Mouse (Mus musculus) heart, postnatal 25 days (tissue): ENCODE results near the gene a. TPM values are rescaled to one million over a fixed set of nuclear protein-coding genes. Genes with fewer than 3 reads are reported as not detected.
"Not testable (repeated sequence)": the region's sequence is repeated elsewhere in the genome, so short reads cannot be mapped to it uniquely, and the experiment has no call there.

Experiments used
- DNase-seq: peaks from one replicate; pipeline ENCODE4 v3.0.0; 2022; ENCODE audit warnings: low spot score
- intact Hi-C: fragments of 180-260 bp; cut with DNase I; formaldehyde crosslinking; loops from one replicate; pipeline ENCODE4 v1.15.1; 2025
- total RNA-seq, 2 experiments: library from RNA; stranded (reverse); gene quantifications; 2 replicates each; pipeline ENCODE4 v1.2.3; 2021

a gene
- total RNA-seq, 2 experiments from 2014 or later = not detected

DNA sequence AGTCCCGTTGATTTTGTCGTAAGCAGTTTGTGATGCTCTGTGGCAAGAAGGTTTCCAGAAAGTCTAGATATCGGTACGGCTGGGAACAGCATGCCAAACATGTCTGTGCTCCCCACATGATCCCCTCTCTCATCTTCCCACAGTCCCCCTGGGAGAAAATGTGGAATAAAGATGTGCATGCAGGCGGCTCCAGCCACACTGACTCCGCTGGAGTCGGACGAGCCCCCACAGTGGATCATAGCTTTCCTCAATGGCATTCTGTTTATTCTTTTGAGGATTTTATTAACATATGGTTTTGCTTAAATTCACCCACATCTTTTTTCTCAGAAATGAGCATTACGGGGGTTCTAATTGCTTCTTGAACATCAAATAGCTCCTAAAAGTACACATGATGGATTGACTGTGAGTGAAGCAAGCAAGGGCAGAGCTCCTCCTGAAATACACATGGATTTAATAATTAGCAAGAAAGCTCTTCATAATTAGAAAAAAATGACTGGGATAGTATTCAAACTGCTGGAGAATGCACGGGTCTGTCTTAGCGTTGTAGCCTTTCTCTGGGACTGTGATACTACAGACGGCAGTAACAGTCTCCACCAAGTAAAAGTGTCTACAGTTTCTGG is 124.8 kb downstream of the a start:
- intact Hi-C loops = loop anchor here (2.0 kb wide), 1 partner anchor 27 kb away; no protein-coding TSS in a partner anchor
- DNase-seq = no peak

DNA sequence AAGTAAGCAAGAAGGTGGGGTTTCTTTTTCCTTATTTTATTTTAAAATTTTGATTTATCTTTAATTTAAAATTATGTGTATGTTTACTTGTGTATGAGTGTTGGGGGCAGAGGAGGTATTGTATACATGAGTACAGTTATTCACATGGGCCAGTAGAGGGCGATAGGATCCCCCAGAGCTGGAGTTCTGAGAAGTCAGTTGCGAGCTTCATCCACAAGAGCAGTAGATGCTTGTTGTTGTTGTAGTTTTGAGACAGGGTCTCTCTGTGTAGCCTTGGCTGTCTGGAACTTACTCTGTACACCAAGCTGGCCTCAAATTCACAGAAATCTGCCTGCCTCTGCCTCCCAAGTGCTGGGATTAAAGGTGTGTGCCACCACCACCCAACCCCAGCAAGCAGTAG is 125.3 kb downstream of the a start:
- DNase-seq = no peak
- intact Hi-C loops = loop anchor here (2.0 kb wide), 1 partner anchor 26 kb away; no protein-coding TSS in a partner anchor

GRCm38 (mm10) chr2:154917866-154918641 is 126.9 kb downstream of the a start:
- no peak for DNase-seq
- intact Hi-C loops = loop anchor here (2.0 kb wide), 1 partner anchor 25 kb away; no protein-coding TSS in a partner anchor

- intact Hi-C loops = no loop called here
These were observed 129.7 kb downstream of the a start for GRCm38 (mm10) chr2:154920896-154921295.

DNA sequence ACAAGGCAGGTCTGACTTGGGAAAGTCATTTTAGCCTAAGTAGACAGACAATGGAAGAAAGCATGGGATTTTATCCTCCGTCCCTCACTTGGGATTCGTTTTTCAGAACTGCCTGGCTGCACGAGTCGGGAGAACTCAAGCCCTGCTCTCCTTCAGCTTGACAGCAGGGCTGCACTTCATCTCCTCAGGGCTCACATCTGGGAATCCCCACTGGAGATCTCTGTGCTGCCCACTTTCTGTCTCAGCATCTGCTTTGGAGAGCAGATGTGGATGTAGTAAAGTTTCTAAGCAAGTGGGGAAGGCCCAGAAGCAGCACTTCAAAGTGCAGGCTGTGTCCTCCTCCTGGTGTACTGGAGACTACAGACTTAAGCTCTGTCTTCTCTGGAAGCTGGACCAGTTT is 130.9 kb downstream of the a start:
- DNase-seq, intact Hi-C loops: not testable (repeated sequence)

More at GRCm38 (mm10) chr2:154920896-154921295, 129.7 kb downstream of the a start:
- DNase-seq = no peak

GRCm38 (mm10) chr2:154925411-154926031 is 134.3 kb downstream of the a start:
- DNase-seq = no peak
- intact Hi-C loops = no loop called here

- DNase-seq = no peak
These were observed 135.6 kb downstream of the a start for GRCm38 (mm10) chr2:154926843-154927242.

DNA sequence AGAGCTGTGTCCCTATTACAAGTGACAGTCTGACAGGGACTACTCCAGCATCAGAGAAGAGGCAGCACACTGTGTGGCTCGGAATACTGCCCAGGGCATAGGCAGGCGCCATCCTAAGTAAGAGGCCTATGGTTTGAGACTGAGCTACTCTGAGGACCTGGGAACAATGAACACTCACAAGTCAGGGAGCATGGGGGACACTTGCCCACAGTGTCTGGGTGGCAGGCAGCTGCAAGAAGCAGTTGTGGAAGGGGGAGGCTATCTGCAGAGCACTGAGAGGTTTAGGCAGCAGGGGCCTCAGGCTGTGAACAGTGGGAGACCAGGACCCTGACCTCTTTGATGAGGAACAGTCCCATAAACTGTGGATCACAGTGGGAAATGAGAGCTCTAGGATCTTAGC is 137.1 kb downstream of the a start:
- DNase-seq = no peak
- intact Hi-C loops = no loop called here

More at GRCm38 (mm10) chr2:154926843-154927242, 135.6 kb downstream of the a start:
- intact Hi-C loops = no loop called here

DNA sequence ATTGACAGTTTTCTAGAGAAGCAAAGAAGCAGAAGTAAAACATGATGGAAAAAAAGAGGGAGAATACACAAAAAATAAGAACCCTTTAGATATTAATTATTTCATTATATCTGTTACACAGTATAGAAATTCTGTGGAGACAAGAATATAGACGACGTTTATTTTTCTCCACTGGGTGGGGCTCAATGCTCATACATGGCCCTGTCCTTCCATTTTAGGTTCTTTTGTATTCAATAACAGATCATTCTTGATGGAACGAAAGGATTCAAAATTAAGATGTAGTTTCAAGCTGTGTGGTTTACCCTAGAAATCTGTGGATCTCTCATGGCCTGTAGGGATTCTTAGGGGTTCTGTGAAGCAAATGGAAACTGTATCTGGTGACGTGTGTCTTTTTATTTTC is 142.7 kb downstream of the a start:
- intact Hi-C loops = no loop called here
- DNase-seq = no peak

GRCm38 (mm10) chr2:154936106-154936505 is 144.9 kb downstream of the a start:
- intact Hi-C loops = no loop called here

DNA sequence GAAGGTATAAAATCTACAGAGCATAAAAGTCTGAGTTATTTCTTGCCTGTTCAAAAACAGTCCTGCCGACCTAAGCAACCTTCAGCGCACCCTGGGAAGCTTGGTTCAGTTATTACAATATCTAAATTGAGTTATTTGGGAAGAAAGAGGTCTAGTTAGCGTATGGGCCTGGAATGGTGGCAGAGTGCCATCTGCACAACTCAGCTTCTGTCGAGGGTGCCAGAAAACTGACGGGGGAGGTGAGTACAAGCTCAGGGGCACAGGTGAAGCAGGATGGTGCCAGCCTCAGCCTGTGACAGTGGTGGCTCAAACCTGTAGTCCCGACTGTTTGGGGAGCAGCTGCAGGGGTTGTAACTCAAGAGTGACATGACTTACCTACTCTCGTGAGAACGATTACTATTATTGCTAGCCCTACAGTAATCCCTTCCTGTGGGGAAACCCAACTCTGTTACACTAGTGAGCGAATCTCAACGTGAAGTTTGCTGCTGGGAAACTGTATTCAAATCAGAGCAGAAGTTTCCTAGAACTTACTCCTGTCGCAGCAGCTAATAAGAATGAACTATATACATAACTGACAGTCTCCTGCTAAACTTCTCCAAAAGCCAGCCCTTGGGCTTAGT is 145.4 kb downstream of the a start:
- no peak for DNase-seq
- intact Hi-C loops = no loop called here

More at GRCm38 (mm10) chr2:154936106-154936505, 144.9 kb downstream of the a start:
- DNase-seq = no peak

DNA sequence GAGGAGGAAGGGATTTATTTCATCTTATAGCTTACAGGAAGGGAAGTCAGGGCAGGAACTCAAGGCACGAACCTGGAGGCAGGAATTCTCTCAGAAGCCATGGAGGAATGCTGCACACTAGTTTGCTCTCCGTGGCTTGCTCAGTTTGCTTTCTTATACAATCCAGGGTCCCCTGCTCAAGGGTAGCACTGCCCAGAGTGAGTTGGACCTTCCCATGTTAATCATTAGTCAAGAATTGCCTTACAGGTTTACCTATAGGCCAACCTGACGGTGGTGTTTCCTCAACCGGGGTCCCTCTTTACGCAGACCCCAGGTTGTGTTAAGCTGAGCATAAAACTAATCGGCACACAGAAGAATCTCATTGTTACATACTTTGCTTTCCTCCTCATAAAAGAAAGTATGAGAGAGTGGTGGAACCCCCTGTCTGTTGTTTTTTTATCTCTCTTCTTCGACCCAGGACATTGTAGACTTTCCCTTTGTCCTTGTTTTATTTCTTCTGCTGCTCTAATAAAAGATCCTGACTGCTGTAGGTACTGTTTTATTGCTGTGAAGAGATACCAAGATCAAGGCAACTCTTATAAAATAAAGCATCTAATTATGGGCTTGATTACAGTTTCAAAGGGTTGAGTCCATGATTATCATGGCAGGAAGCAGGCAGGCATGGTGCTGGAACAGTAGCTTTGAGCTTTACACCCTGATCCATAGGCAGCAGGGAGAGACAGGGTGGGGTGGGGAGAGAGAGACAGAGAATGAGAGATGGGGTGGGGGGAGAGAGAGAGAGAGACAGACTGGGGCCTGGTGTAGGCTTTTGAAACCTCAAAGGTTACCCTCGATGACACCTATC is 146.6 kb downstream of the a start:
- no peak for DNase-seq
- intact Hi-C loops = no loop called here

GRCm38 (mm10) chr2:154941952-154942351 is 150.8 kb downstream of the a start:
- intact Hi-C loops = loop anchor here (2.0 to 5.0 kb wide), 4 partner anchors 25 to 530 kb away; no protein-coding TSS in a partner anchor

GRCm38 (mm10) chr2:154942546-154942945 is 151.3 kb downstream of the a start:
- intact Hi-C loops = loop anchor here (2.0 to 5.0 kb wide), 4 partner anchors 26 to 530 kb away; no protein-coding TSS in a partner anchor
- no peak for DNase-seq

More at GRCm38 (mm10) chr2:154941952-154942351, 150.8 kb downstream of the a start:
- no peak for DNase-seq

GRCm38 (mm10) chr2:154943101-154943500 is 151.9 kb downstream of the a start:
- DNase-seq = peak; percentile 28
- intact Hi-C loops = loop anchor here (1.0 to 5.0 kb wide), 5 partner anchors 26 to 531 kb away; no protein-coding TSS in a partner anchor

GRCm38 (mm10) chr2:154946921-154947320 is 155.7 kb downstream of the a start:
- no peak for DNase-seq
- intact Hi-C loops = no loop called here

DNA sequence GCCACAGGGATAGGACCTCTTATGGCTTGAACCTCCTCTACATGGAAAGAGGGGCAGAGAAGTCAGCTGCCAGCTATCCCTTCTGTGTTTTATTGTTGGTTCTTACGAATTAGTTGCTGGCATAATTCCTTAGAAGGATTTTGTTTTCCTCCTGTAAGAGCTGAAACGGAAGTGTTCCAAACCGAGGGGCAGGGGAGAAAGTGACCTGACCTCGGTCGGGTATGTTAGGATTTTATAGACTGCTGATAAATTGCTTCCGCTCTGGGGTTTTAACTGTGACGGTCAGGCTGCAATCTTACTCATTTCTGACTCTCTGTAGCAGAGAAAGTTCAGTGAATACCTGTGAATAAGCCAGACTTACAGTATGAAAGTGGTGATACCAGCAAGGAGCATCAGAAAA is 158.2 kb downstream of the a start:
- no peak for DNase-seq

GRCm38 (mm10) chr2:154949877-154950276 is 158.7 kb downstream of the a start:
- intact Hi-C loops = no loop called here
- DNase-seq = no peak

More for the DNA sequence above, 158.2 kb downstream of the a start:
- intact Hi-C loops = no loop called here

GRCm38 (mm10) chr2:154950601-154951000 is 159.4 kb downstream of the a start:
- intact Hi-C loops = no loop called here
- no peak for DNase-seq
